Mouse (Mus musculus) left cerebral cortex, postnatal 14 days (tissue): ENCODE results near the gene Faf1. TPM values are rescaled to one million over a fixed set of nuclear protein-coding genes. Genes with fewer than 3 reads are reported as not detected.

Experiments
- DNase-seq, 2 experiments: peaks; one replicate each; pipeline ENCODE4 v3.0.0; 2021 to 2022; ENCODE audit warnings: low spot score in 2 of 2, mixed read lengths in 1 of 2
- intact Hi-C: fragments of 180-260 bp; cut with DNase I; formaldehyde crosslinking; loops from one replicate; pipeline ENCODE4 v1.15.1; 2025
- long read RNA-seq, 2 experiments: library from polyadenylated mRNA; stranded (forward); transcript quantifications; one replicate each; pipeline ENCODE4 v2.0.0; 2021
- total RNA-seq, 2 experiments: library from RNA; stranded (reverse); gene quantifications; 2 replicates each; pipeline ENCODE4 v1.2.3; 2021

The Faf1 gene
- 10 to 100 TPM; 23.5 to 26.9 TPM for total RNA-seq
- long read RNA-seq, experiment 1, full-length matches to known transcripts, result 81 of 101 reads
- long read RNA-seq, experiment 1, partial matches to known transcripts, result 1 of 101 reads
- long read RNA-seq, experiment 1, other reads (novel, unspliced or antisense), result 19 of 101 reads
- long read RNA-seq, experiment 2, full-length matches to known transcripts, result 61 of 73 reads
- long read RNA-seq, experiment 2, partial matches to known transcripts, result 2 of 73 reads
- long read RNA-seq, experiment 2, other reads (novel, unspliced or antisense), result 10 of 73 reads

GRCm38 (mm10) chr4:109676218-109677215 is at the start of gene Faf1:
Faf1 (plus strand) TSS chr4:109676588.
- DNase-seq, result peak; percentile 97

GRCm38 (mm10) chr4:109630215-109630614 is 46.2 kb upstream of the Faf1 start:
- no peak for DNase-seq
- intact Hi-C loops, result no loop called here

More at GRCm38 (mm10) chr4:109676218-109677215, at the start of gene Faf1:
- intact Hi-C loops, result no loop called here

- DNase-seq, result peak in 1 of 2 experiments; percentile 43
- intact Hi-C loops, result no loop called here
Observed at GRCm38 (mm10) chr4:109631029-109631428, 45.4 kb upstream of the Faf1 start.

- peak in 1 of 2 experiments; percentile 3 for DNase-seq
- intact Hi-C loops, result no loop called here
Observed at GRCm38 (mm10) chr4:109634971-109635370, 41.4 kb upstream of the Faf1 start.

- DNase-seq, result no peak
- intact Hi-C loops, result no loop called here
Observed at GRCm38 (mm10) chr4:109639356-109639755, 37.0 kb upstream of the Faf1 start.

- DNase-seq, result no peak
- intact Hi-C loops, result no loop called here
Observed at GRCm38 (mm10) chr4:109640141-109640540, 36.2 kb upstream of the Faf1 start.

- no peak for DNase-seq
- intact Hi-C loops, result no loop called here
Observed at GRCm38 (mm10) chr4:109641451-109641850, 34.9 kb upstream of the Faf1 start.

GRCm38 (mm10) chr4:109647281-109647680 is 29.1 kb upstream of the Faf1 start:
- no peak for DNase-seq
- intact Hi-C loops, result no loop called here

- no peak for DNase-seq
- intact Hi-C loops, result no loop called here
Observed at GRCm38 (mm10) chr4:109649331-109649730, 27.1 kb upstream of the Faf1 start.

- intact Hi-C loops, result no loop called here
- DNase-seq, result no peak
Observed at GRCm38 (mm10) chr4:109653251-109653650, 23.1 kb upstream of the Faf1 start.

GRCm38 (mm10) chr4:109654701-109655100 is 21.7 kb upstream of the Faf1 start:
- intact Hi-C loops, result loop anchor here (5.0 kb wide), 1 partner anchor 323 kb away; the partner anchor contains the start of gene Dmrta2
- no peak for DNase-seq

GRCm38 (mm10) chr4:109655738-109656137 is 20.6 kb upstream of the Faf1 start:
- DNase-seq, result no peak
- intact Hi-C loops, result loop anchor here (5.0 kb wide), 1 partner anchor 322 kb away; the partner anchor contains the start of gene Dmrta2

- intact Hi-C loops, result loop anchor here (5.0 kb wide), 1 partner anchor 321 kb away; the partner anchor contains the start of gene Dmrta2
Observed at GRCm38 (mm10) chr4:109656301-109656700, 20.1 kb upstream of the Faf1 start.

GRCm38 (mm10) chr4:109657021-109657850 is 19.2 kb upstream of the Faf1 start:
- no peak for DNase-seq
- intact Hi-C loops, result loop anchor here (5.0 kb wide), 1 partner anchor 320 kb away; the partner anchor contains the start of gene Dmrta2

More at GRCm38 (mm10) chr4:109656301-109656700, 20.1 kb upstream of the Faf1 start:
- no peak for DNase-seq

- intact Hi-C loops, result loop anchor here (5.0 kb wide), 1 partner anchor 319 kb away; the partner anchor contains the start of gene Dmrta2
- no peak for DNase-seq
Observed at GRCm38 (mm10) chr4:109657851-109658500, 18.4 kb upstream of the Faf1 start.

GRCm38 (mm10) chr4:109658826-109659225 is 17.6 kb upstream of the Faf1 start:
- DNase-seq, result no peak
- intact Hi-C loops, result loop anchor here (5.0 kb wide), 1 partner anchor 318 kb away; the partner anchor contains the start of gene Dmrta2

- intact Hi-C loops, result loop anchor here (5.0 kb wide), 1 partner anchor 318 kb away; the partner anchor contains the start of gene Dmrta2
- no peak for DNase-seq
Observed at GRCm38 (mm10) chr4:109659571-109659970, 16.8 kb upstream of the Faf1 start.

GRCm38 (mm10) chr4:109660568-109660967 is 15.8 kb upstream of the Faf1 start:
- intact Hi-C loops, result no loop called here
- DNase-seq, result no peak
